Mouse (Mus musculus) layer of hippocampus, adult 9-10 months (tissue): ENCODE data around the gene Acads.

Experiments used
- DNase-seq: peaks from one replicate; pipeline ENCODE4 v3.0.0; 2022; ENCODE audit warnings: low spot score

Acads gene

GRCm38 (mm10) chr5:115071096-115071901 lies 47.8 kb downstream of the Acads start:
- DNase-seq, result no peak

- DNase-seq, result no peak
These were observed 48.7 kb downstream of the Acads start for GRCm38 (mm10) chr5:115070457-115070856.

GRCm38 (mm10) chr5:115069611-115070010 lies 49.5 kb downstream of the Acads start:
- DNase-seq, result no peak

GRCm38 (mm10) chr5:115068671-115069421 lies 50.3 kb downstream of the Acads start:
- no peak for DNase-seq

GRCm38 (mm10) chr5:115066245-115066644 lies 52.9 kb downstream of the Acads start:
- no peak for DNase-seq

GRCm38 (mm10) chr5:115063391-115063790 lies 55.8 kb downstream of the Acads start:
- no peak for DNase-seq

- DNase-seq, result no peak
These were observed 56.6 kb downstream of the Acads start for GRCm38 (mm10) chr5:115062566-115062965.

GRCm38 (mm10) chr5:115060977-115061376 lies 58.2 kb downstream of the Acads start:
- DNase-seq, result no peak
